Mouse (Mus musculus) embryonic facial prominence, embryonic 14.5 days (tissue): ENCODE measurements around the gene Suox. TPM values are rescaled to one million over a fixed set of nuclear protein-coding genes. Genes with fewer than 3 reads are reported as not detected.

Source experiments
- ATAC-seq: fragments of 200-750 bp; cut with Nextera tagmentation; 2 replicates; pipeline ENCODE4 v1.8.0; 2017; ENCODE audit warnings: low read depth, moderate number of reproducible peaks, moderate TSS enrichment
- DNase-seq: peaks from one replicate; pipeline ENCODE4 v3.0.0-alpha.2; 2015; ENCODE audit warnings: low spot score
- H3K27ac ChIP-seq: fragments of 300-500 bp; sonication (generic); replicated peaks from 2 replicates; pipeline ENCODE4 v1.5.1; 2014; ENCODE audit warnings: low read depth, mild to moderate bottlenecking, low read length, moderate library complexity
- H3K27me3 ChIP-seq: fragments of 300-500 bp; sonication (generic); replicated peaks from 2 replicates; pipeline ENCODE4 v1.6.1; 2014; ENCODE audit warnings: low read length; ENCODE audit not compliant: control insufficient read depth, insufficient read depth
- H3K36me3 ChIP-seq: fragments of 300-500 bp; sonication (generic); 2 replicates; pipeline ENCODE4 v1.6.1; 2014; ENCODE audit warnings: low read length, mixed read lengths; ENCODE audit not compliant: control insufficient read depth, insufficient read depth
- H3K4me1 ChIP-seq: fragments of 300-500 bp; sonication (generic); 2 replicates; pipeline ENCODE4 v1.6.1; 2014; ENCODE audit warnings: antibody characterized with exemption, low read length; ENCODE audit not compliant: control insufficient read depth, insufficient read depth
- H3K4me2 ChIP-seq: fragments of 300-500 bp; sonication (generic); 2 replicates; pipeline ENCODE4 v1.6.1; 2014; ENCODE audit warnings: low read depth, mild to moderate bottlenecking, low read length, moderate library complexity, mixed read lengths
- H3K4me3 ChIP-seq: fragments of 300-500 bp; sonication (generic); 2 replicates; pipeline ENCODE4 v1.5.1; 2014; ENCODE audit warnings: low read depth, mild to moderate bottlenecking, low read length
- H3K9ac ChIP-seq: fragments of 300-500 bp; sonication (generic); 2 replicates; pipeline ENCODE4 v1.6.1; 2014; ENCODE audit warnings: low read depth, mild to moderate bottlenecking, low read length, moderate library complexity, mixed read lengths
- H3K9me3 ChIP-seq: fragments of 300-500 bp; sonication (generic); 2 replicates; pipeline ENCODE4 v1.6.1; 2016; ENCODE audit warnings: low read length; ENCODE audit not compliant: control insufficient read depth
- WGBS: fragments of 180-500 bp; shearing (Covaris S2); extraction: QIAGEN DNeasy Blood & Tissue Kit; methylation state at CpG from one replicate; pipeline ENCODE4 v1.1.7; 2014; 5-methylcytosine and 5-hydroxymethylcytosine counted together
- polyA plus RNA-seq: library from polyadenylated mRNA; unstranded; fragments of >200 nt; fragmentation: Nextera tagmentation; extraction: Ambion mirVana; gene quantifications from 2 replicates; pipeline ENCODE4 v1.2.1, GENCODE M21; 2014

The Suox gene
- polyA plus RNA-seq, 1 experiment from 2014 or later: 11.1 TPM

GRCm38 (mm10) chr10:128656731-128657130, 17.1 kb downstream of the Suox start:
- Histone ChIP-seq H3K27me3 (no peaks in the 10 kb centered on the region), H3K9ac (no peak overlapping the region), H3K36me3 (no peaks in the 10 kb centered on the region), H3K4me2 (no peak overlapping the region), H3K4me3 (no peak overlapping the region), H3K27ac (no peak overlapping the region), H3K4me1 (0 out of 2 replicates have a peak, but pooled peaks cover 3% of the 10 kb centered on the region), H3K9me3 (no peaks in the 10 kb centered on the region)
- 87% methylated on average over 1 of the region's 1 CpGs for WGBS
- DNase-seq: no peak
- ATAC-seq: no peak

GRCm38 (mm10) chr10:128655254-128655653, 18.6 kb downstream of the Suox start:
- H3K9me3 ChIP-seq: no peaks in the 10 kb centered on the region
- no peaks in the 10 kb centered on the region for H3K27me3 ChIP-seq
- H3K36me3 ChIP-seq: no peaks in the 10 kb centered on the region
- H3K27ac ChIP-seq: no peak overlapping the region
- 0 out of 2 replicates have a peak, but pooled peaks cover 3% of the 10 kb centered on the region for H3K4me1 ChIP-seq
- H3K9ac ChIP-seq: no peak overlapping the region
- ATAC-seq: 0 out of 2 replicates have a peak, but pooled peaks have one; percentile 12
- no peak overlapping the region for H3K4me3 ChIP-seq
- WGBS: 72% methylated on average over 3 of the region's 3 CpGs
- no peak overlapping the region for H3K4me2 ChIP-seq
- DNase-seq: no peak

- H3K4me1 ChIP-seq: 0 out of 2 replicates have a peak, but pooled peaks cover 3% of the 10 kb centered on the region
- H3K27ac ChIP-seq: no peak overlapping the region
- 60% methylated on average over 4 of the region's 4 CpGs for WGBS
- DNase-seq (no peak), ATAC-seq (no peak)
- H3K9me3 ChIP-seq: no peaks in the 10 kb centered on the region
- H3K9ac ChIP-seq: no peak overlapping the region
- H3K27me3 ChIP-seq: no peaks in the 10 kb centered on the region
- no peaks in the 10 kb centered on the region for H3K36me3 ChIP-seq
- no peak overlapping the region for H3K4me2 ChIP-seq
- no peak overlapping the region for H3K4me3 ChIP-seq
These were observed 20.0 kb downstream of the Suox start for GRCm38 (mm10) chr10:128653866-128654265.

- H3K27ac ChIP-seq: peak overlapping the region; percentile 67
- ATAC-seq: peak; percentile 67; the same call in 1 of the 2 replicates
- peak overlapping the region; percentile 72 for H3K9ac ChIP-seq
- peak; percentile 76 for DNase-seq
- no peaks in the 10 kb centered on the region for H3K27me3 ChIP-seq
- no peaks in the 10 kb centered on the region for H3K9me3 ChIP-seq
- H3K4me3 ChIP-seq: peak overlapping the region; percentile 55
- H3K36me3 ChIP-seq: no peaks in the 10 kb centered on the region
- peaks cover 21% of the 10 kb centered on the region for H3K4me1 ChIP-seq
- peak overlapping the region; percentile 84 for H3K4me2 ChIP-seq
- 4% methylated on average over 11 of the region's 13 CpGs for WGBS
These were observed 27.5 kb downstream of the Suox start for GRCm38 (mm10) chr10:128646139-128647089.

DNA sequence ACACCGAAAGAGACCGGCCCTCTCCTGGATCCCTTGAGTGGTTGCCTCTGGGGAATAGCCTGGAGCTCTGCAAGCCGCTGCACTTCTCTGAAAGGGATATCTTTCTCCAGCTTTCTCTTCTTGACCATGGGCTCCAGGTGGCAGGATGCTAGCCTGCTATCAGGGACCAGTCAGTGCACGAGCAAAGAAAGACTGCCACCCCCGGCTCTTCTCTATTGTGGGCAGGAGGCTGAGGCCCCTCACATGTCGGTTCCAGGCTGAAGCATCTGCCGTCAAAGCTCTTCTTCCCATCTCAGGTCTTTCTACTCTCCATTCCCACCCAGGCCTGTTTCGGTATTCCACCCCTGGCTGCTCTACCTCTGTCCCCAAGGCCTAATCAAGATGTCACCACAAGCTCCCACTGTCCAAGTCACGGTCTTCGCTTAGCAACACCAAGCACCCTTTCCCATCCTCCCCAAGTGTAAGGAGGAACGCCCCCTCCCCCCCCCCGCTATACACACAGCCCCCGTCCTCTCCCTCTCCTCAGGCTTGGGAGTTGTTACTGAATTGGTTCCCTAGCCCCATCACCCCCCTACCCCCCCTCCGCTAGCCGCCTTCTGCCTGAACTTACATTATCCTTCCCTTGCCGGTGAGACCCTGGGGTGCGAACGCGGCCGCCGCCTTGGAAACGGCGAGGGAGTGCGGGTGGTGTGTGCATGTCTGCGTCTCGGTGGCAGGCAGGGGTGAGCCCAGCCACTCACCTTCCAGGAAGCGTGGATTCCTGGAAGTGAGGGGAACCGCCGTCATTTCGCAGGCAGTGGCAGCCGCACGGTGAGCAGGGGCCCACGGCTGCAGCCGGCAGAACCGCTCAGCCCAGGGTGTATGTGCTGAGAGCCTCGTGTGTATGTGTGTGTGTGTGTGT, 28.5 kb downstream of the Suox start, which contains the start of gene Ikzf4:
Ikzf4 (minus strand) TSS at position 881 of the 901 bp plus-strand sequence.
- Histone ChIP-seq H3K9ac (peak within 1 kb of the TSS; percentile 72), H3K4me2 (peak within 1 kb of the TSS; percentile 84), H3K4me3 (peak within 1 kb of the TSS; percentile 55), H3K27me3 (no peaks in the 10 kb centered on the region), H3K4me1 (peaks cover 21% of the 10 kb centered on the region), H3K27ac (peak within 1 kb of the TSS; percentile 67), H3K9me3 (no peaks in the 10 kb centered on the region), H3K36me3 (0 out of 2 replicates have a peak, but pooled peaks cover 5% of the 10 kb centered on the region)
- peak; percentile 69 for DNase-seq
- ATAC-seq: peak; percentile 87
- WGBS: 2% methylated on average over 35 of the region's 36 CpGs

DNA sequence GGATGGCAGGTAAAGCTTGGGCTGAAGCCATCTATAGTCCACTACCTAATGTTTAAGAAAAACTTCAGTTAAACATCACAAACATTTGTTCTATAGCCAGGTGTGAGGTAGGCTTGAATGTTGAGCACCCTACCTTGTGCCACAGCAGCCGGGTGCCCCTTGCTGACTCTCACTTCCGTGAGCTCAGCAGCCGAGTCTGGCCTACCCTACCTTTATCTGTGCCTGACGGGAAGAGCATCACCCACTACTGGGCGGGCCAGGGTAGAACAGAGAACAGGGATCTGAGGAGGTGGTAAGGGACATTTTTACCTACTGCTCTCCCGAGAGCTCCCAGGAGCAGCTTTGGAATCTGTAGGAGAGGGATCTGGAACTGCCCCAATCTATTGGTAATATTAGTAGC, 31.1 kb downstream of the Suox start:
- Histone ChIP-seq H3K9me3 (no peaks in the 10 kb centered on the region), H3K27ac (no peak overlapping the region), H3K9ac (no peak overlapping the region), H3K36me3 (peaks cover 23% of the 10 kb centered on the region), H3K4me1 (peaks cover 21% of the 10 kb centered on the region), H3K4me3 (no peak overlapping the region), H3K4me2 (no peak overlapping the region), H3K27me3 (no peaks in the 10 kb centered on the region)
- whole genome bisulfite sequencing: 88% methylated on average over 6 of the region's 6 CpGs
- DNase-seq (no peak), ATAC-seq (no peak)

GRCm38 (mm10) chr10:128641871-128642270, 32.0 kb downstream of the Suox start:
- Histone ChIP-seq H3K4me1 (peaks cover 17% of the 10 kb centered on the region), H3K4me2 (no peak overlapping the region), H3K9me3 (no peaks in the 10 kb centered on the region), H3K36me3 (peaks cover 23% of the 10 kb centered on the region), H3K27ac (no peak overlapping the region), H3K4me3 (no peak overlapping the region), H3K9ac (no peak overlapping the region), H3K27me3 (no peaks in the 10 kb centered on the region)
- ATAC-seq (no peak), DNase-seq (no peak)
- 63% methylated on average over 7 of the region's 7 CpGs for WGBS

GRCm38 (mm10) chr10:128640891-128641290, 33.0 kb downstream of the Suox start:
- H3K4me2 ChIP-seq: no peak overlapping the region
- H3K27me3 ChIP-seq: no peaks in the 10 kb centered on the region
- H3K4me3 ChIP-seq: no peak overlapping the region
- no peak overlapping the region for H3K9ac ChIP-seq
- peaks cover 30% of the 10 kb centered on the region for H3K36me3 ChIP-seq
- no peak overlapping the region for H3K27ac ChIP-seq
- no peaks in the 10 kb centered on the region for H3K9me3 ChIP-seq
- DNase-seq: no peak
- peaks cover 10% of the 10 kb centered on the region for H3K4me1 ChIP-seq
- WGBS: 92% methylated on average over 15 of the region's 15 CpGs
- ATAC-seq: no peak
